Mouse (Mus musculus): ENCODE measurements around the gene Cnp. TPM values are rescaled to one million over a fixed set of nuclear protein-coding genes. Genes with fewer than 3 reads are reported as not detected.
"Not testable (repeated sequence)": the region's sequence is repeated elsewhere in the genome, so short reads cannot be mapped to it uniquely, and the experiment has no call there.

Gene Cnp
- polyA plus RNA-seq, 1 experiment from 2014 or later, result 21.9 TPM

DNA sequence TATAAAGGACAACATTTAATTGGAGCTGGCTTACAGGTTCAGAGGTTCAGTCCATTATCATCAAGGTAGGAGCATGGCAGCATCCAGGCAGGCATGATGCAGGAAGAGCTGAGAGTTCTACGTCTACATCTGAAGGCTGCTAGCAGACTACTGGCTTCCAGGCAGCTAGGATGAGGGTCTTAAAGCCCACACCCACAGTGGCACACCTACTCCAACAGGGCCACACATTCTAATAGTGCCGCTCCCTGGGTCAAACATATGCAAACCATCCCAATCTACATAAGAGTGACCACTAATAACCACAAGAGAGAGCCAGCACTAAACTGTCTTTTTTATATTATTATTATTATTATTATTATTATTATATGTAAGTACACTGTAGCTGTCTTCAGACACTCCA lies 40.3 kb upstream of the Cnp start:
- not testable (repeated sequence) for H3K27ac ChIP-seq (replicated peaks; ENCODE audit: low read depth, low read length); H3K36me3 ChIP-seq (ENCODE audit: control insufficient read depth, insufficient read depth, low read length); H3K9ac ChIP-seq (ENCODE audit: low read length); H3K9me3 ChIP-seq (ENCODE audit: control insufficient read depth, low read length); H3K4me1 ChIP-seq (ENCODE audit: control insufficient read depth, insufficient read depth, low read length); DNase-seq (ENCODE audit: low spot score); ATAC-seq (ENCODE audit: insufficient number of reproducible peaks, low FRiP score, low TSS enrichment, low read depth); H3K4me2 ChIP-seq (ENCODE audit: low read depth, severe bottlenecking); H3K27me3 ChIP-seq (ENCODE audit: control insufficient read depth, insufficient read depth, low read length); H3K4me3 ChIP-seq (ENCODE audit: low read depth, low read length)
- WGBS, result 77% methylated on average over 2 of the region's 2 CpGs

DNA sequence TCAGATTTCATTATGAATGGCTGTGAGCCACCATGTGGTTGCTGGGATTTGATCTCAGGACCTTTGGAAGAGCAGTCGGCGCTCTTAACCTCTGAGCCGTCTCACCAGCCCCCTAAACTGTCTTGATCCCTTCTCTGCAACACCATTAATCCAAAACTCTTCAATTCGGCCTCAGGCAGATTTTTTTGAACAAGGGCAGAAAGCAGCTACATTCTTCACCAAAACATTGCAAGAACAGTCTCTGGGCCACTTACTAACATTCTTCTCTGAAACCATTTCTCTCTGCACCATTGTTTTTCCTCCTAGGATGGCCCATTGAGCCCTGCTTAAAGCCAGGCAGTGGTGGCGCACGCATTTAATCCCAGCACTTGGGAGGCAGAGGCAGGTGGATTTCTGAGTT lies 39.9 kb upstream of the Cnp start:
- WGBS, result 83% methylated on average over 6 of the region's 6 CpGs
- not testable (repeated sequence) for H3K4me2 ChIP-seq (ENCODE audit: low read depth, severe bottlenecking); ATAC-seq (ENCODE audit: insufficient number of reproducible peaks, low FRiP score, low TSS enrichment, low read depth); H3K9ac ChIP-seq (ENCODE audit: low read length); H3K27ac ChIP-seq (replicated peaks; ENCODE audit: low read depth, low read length); H3K36me3 ChIP-seq (ENCODE audit: control insufficient read depth, insufficient read depth, low read length); DNase-seq (ENCODE audit: low spot score); H3K27me3 ChIP-seq (ENCODE audit: control insufficient read depth, insufficient read depth, low read length); H3K4me3 ChIP-seq (ENCODE audit: low read depth, low read length); H3K4me1 ChIP-seq (ENCODE audit: control insufficient read depth, insufficient read depth, low read length); H3K9me3 ChIP-seq (ENCODE audit: control insufficient read depth, low read length)

DNA sequence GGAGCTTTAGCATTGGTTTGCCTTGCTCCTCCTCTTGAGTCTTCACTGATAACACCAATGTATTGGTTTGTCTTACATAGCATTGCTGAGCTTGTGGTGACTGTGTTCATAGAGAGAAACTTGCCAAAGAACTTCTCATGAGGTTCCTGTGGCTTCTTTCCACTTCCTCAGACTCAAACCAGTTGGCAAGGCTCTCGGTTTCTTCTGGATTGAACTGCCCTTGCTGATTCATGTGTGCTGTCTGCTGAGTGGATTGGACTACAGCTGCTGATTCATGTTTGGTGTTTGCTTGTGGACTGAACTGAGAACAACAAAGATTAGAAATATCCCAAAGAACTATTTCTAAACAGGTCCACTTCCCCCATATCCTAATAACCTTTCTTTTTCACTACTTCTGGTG lies 38.7 kb upstream of the Cnp start:
- no peak for DNase-seq (ENCODE audit: low spot score)
- H3K27me3 ChIP-seq (ENCODE audit: control insufficient read depth, insufficient read depth, low read length), result no peaks in the 10 kb centered on the region
- H3K27ac ChIP-seq (replicated peaks; ENCODE audit: low read depth, low read length), result no peak overlapping the region
- ATAC-seq (ENCODE audit: insufficient number of reproducible peaks, low FRiP score, low TSS enrichment, low read depth), result no peak
- no peak overlapping the region for H3K9ac ChIP-seq (ENCODE audit: low read length)
- H3K4me2 ChIP-seq (ENCODE audit: low read depth, severe bottlenecking), result no peak overlapping the region
- no peaks in the 10 kb centered on the region for H3K4me1 ChIP-seq (ENCODE audit: control insufficient read depth, insufficient read depth, low read length)
- 92% methylated on average over 1 of the region's 1 CpGs for WGBS
- no peaks in the 10 kb centered on the region for H3K36me3 ChIP-seq (ENCODE audit: control insufficient read depth, insufficient read depth, low read length)
- H3K9me3 ChIP-seq (ENCODE audit: control insufficient read depth, low read length), result no peaks in the 10 kb centered on the region
- no peak overlapping the region for H3K4me3 ChIP-seq (ENCODE audit: low read depth, low read length)

DNA sequence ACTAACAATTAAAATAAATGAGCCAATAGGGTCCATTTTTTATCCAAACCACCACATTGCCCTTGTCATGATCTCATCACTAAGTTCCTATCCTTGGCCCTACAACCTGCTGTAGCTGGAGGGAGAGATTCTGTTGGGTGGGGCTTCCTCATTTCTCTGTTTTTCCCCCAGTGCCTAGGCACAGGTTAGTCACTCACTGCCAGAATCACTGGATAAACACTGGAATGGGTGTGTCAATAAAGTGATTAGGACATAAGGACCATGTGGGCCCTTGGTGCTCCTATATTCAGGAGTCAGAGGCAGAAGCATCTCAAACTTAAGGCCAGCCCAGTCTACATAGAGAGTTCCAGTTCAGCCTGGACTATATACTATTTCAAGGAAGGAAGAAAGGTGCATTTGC lies 38.2 kb upstream of the Cnp start:
- DNase-seq (ENCODE audit: low spot score), result no peak
- no peaks in the 10 kb centered on the region for H3K4me1 ChIP-seq (ENCODE audit: control insufficient read depth, insufficient read depth, low read length)
- no peak overlapping the region for H3K4me2 ChIP-seq (ENCODE audit: low read depth, severe bottlenecking)
- no peak overlapping the region for H3K27ac ChIP-seq (replicated peaks; ENCODE audit: low read depth, low read length)
- H3K9me3 ChIP-seq (ENCODE audit: control insufficient read depth, low read length), result no peaks in the 10 kb centered on the region
- no peaks in the 10 kb centered on the region for H3K36me3 ChIP-seq (ENCODE audit: control insufficient read depth, insufficient read depth, low read length)
- no peak overlapping the region for H3K9ac ChIP-seq (ENCODE audit: low read length)
- H3K27me3 ChIP-seq (ENCODE audit: control insufficient read depth, insufficient read depth, low read length), result no peaks in the 10 kb centered on the region
- ATAC-seq (ENCODE audit: insufficient number of reproducible peaks, low FRiP score, low TSS enrichment, low read depth), result no peak
- H3K4me3 ChIP-seq (ENCODE audit: low read depth, low read length), result no peak overlapping the region

DNA sequence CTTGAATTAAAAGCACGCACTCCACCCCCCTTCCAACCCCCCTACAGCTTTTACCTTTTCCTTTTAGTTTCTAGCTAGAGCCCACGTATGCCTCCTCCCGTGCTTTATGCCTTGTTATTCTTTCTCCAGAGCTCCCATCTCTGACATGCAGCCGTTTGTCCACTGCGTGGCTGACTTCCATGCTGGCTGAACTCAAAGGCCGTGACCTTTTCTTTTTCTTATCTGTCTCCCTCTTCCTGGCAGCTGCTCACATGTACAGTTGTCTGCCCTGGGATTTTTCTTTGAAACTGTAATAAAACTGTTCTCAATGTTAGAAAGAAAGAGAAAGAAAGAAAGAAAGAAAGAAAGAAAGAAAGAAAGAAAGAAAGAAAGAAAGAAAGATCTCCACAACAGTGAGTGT lies 33.7 kb upstream of the Cnp start:
- H3K27me3 ChIP-seq (ENCODE audit: control insufficient read depth, insufficient read depth, low read length), result no peaks in the 10 kb centered on the region
- H3K9me3 ChIP-seq (ENCODE audit: control insufficient read depth, low read length), result no peaks in the 10 kb centered on the region
- H3K4me3 ChIP-seq (ENCODE audit: low read depth, low read length), result no peak overlapping the region
- no peak for ATAC-seq (ENCODE audit: insufficient number of reproducible peaks, low FRiP score, low TSS enrichment, low read depth)
- WGBS, result 56% methylated on average over 6 of the region's 6 CpGs
- H3K4me1 ChIP-seq (ENCODE audit: control insufficient read depth, insufficient read depth, low read length), result 0 out of 2 replicates have a peak, but pooled peaks cover 2% of the 10 kb centered on the region
- H3K9ac ChIP-seq (ENCODE audit: low read length), result no peak overlapping the region
- H3K4me2 ChIP-seq (ENCODE audit: low read depth, severe bottlenecking), result no peak overlapping the region
- DNase-seq (ENCODE audit: low spot score), result no peak
- H3K36me3 ChIP-seq (ENCODE audit: control insufficient read depth, insufficient read depth, low read length), result no peaks in the 10 kb centered on the region
- H3K27ac ChIP-seq (replicated peaks; ENCODE audit: low read depth, low read length), result no peak overlapping the region

DNA sequence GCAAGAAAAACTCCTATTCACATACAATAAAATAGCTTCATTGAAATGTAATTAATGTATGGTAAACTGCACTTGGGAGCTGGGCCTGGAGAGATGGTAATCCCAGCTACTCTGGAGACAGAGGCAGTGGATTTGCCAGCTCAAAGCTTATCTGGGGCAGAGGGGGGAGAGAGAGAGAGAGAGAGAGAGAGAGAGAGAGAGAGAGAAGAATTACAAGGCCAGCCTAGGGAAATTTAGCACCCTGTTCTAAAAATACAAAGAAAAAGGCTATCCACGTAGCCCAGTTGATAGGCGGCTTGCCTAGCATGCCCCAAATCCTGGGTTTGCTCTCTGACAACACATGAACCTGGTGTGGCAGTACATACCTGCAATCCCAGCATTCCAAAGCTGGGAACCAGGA lies 33.1 kb upstream of the Cnp start:
- Histone ChIP-seq H3K36me3 (ENCODE audit: control insufficient read depth, insufficient read depth, low read length) (no peaks in the 10 kb centered on the region), H3K27me3 (ENCODE audit: control insufficient read depth, insufficient read depth, low read length) (no peaks in the 10 kb centered on the region), H3K27ac (replicated peaks; ENCODE audit: low read depth, low read length) (no peak overlapping the region), H3K4me2 (ENCODE audit: low read depth, severe bottlenecking) (no peak overlapping the region), H3K4me3 (ENCODE audit: low read depth, low read length) (no peak overlapping the region), H3K9me3 (ENCODE audit: control insufficient read depth, low read length) (no peaks in the 10 kb centered on the region), H3K4me1 (ENCODE audit: control insufficient read depth, insufficient read depth, low read length) (0 out of 2 replicates have a peak, but pooled peaks cover 2% of the 10 kb centered on the region), H3K9ac (ENCODE audit: low read length) (no peak overlapping the region)
- WGBS, result 97% methylated on average over 2 of the region's 2 CpGs
- ATAC-seq (ENCODE audit: insufficient number of reproducible peaks, low FRiP score, low TSS enrichment, low read depth), result no peak
- no peak for DNase-seq (ENCODE audit: low spot score)

DNA sequence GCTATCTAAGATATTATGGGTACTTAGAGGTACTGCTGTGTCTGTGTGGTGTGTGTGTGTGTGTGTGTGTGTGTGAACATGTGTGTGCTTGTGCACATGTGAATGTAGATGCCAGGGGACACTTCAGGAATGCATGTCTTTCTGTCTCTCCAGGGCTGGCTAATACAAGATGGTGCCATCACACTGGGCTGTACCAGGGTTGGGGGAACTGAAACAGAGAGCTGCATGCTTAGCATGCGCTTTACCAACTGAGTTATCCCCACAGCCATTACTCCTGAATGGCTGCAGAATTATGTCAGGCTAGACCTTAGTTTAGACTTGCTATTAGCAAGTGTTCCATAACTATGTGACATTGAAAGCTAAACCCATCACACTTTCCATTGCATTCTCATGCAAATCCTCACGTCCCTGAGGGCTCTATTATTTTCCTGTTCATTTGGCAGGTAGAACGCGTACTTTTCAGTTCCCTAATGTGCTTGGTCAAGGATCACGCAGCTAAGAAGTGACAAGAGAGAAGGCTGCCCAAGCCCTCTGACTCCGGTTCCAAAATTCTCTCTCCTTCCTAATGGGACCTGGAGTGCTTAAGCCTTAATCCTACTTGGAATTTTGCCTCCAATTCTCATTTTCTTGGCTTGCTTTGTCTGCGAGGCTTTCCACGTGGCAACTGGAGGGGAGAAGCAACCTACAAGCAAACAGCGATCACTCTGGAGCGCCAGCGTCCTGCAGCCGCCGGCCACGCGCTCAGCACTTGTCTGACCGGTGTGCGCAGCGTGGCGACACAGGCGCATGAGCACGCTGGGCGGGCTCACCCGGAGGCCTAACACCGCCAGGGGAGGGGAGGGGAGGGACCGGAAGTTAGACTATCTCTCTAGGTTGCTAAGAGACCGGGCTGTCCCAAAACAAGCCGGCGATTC lies 29.6 kb upstream of the Cnp start, which contains the start of gene Ttc25:
TSS of gene Ttc25 (plus strand) at position 776 of the 914 bp plus-strand sequence.
- Histone ChIP-seq H3K4me1 (ENCODE audit: control insufficient read depth, insufficient read depth, low read length) (0 out of 2 replicates have a peak, but pooled peaks cover 2% of the 10 kb centered on the region), H3K4me3 (ENCODE audit: low read depth, low read length) (peak within 1 kb of the TSS; percentile 27), H3K36me3 (ENCODE audit: control insufficient read depth, insufficient read depth, low read length) (no peaks in the 10 kb centered on the region), H3K27me3 (ENCODE audit: control insufficient read depth, insufficient read depth, low read length) (no peaks in the 10 kb centered on the region), H3K27ac (replicated peaks; ENCODE audit: low read depth, low read length) (no peak within 1 kb of the TSS), H3K9me3 (ENCODE audit: control insufficient read depth, low read length) (no peaks in the 10 kb centered on the region), H3K4me2 (ENCODE audit: low read depth, severe bottlenecking) (peak within 1 kb of the TSS; percentile 56), H3K9ac (ENCODE audit: low read length) (peak within 1 kb of the TSS; percentile 45)
- DNase-seq (ENCODE audit: low spot score), result peak; percentile 90
- WGBS, result 6% methylated on average over 28 of the region's 28 CpGs
- peak; percentile 96 for ATAC-seq (ENCODE audit: insufficient number of reproducible peaks, low FRiP score, low TSS enrichment, low read depth)

DNA sequence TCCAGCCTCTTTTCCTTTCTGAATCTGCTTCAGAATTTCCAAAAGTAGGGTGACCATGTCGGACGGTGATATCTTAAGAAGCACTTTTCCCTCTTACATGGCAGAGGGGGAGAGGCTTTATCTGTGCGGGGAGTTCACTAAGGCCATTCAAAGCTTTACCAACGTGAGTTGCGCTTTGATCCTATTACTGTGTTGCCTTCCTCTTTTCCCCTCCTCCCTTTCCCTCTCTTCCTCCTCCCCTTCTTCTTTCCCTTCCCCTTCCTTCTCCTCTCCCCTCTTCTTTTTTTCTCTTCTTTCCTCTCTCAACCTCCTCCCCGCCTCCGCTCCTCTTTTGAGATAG lies 29.0 kb upstream of the Cnp start:
- no peaks in the 10 kb centered on the region for H3K27me3 ChIP-seq (ENCODE audit: control insufficient read depth, insufficient read depth, low read length)
- peak overlapping the region; percentile 56 for H3K4me2 ChIP-seq (ENCODE audit: low read depth, severe bottlenecking)
- WGBS, result 28% methylated on average over 7 of the region's 7 CpGs
- H3K9ac ChIP-seq (ENCODE audit: low read length), result peak overlapping the region; percentile 45
- 0 out of 2 replicates have a peak, but pooled peaks cover 2% of the 10 kb centered on the region for H3K4me1 ChIP-seq (ENCODE audit: control insufficient read depth, insufficient read depth, low read length)
- peak overlapping the region; percentile 27 for H3K4me3 ChIP-seq (ENCODE audit: low read depth, low read length)
- H3K27ac ChIP-seq (replicated peaks; ENCODE audit: low read depth, low read length), result no peak overlapping the region
- ATAC-seq (ENCODE audit: insufficient number of reproducible peaks, low FRiP score, low TSS enrichment, low read depth) (no peak), DNase-seq (ENCODE audit: low spot score) (no peak)
- no peaks in the 10 kb centered on the region for H3K9me3 ChIP-seq (ENCODE audit: control insufficient read depth, low read length)
- no peaks in the 10 kb centered on the region for H3K36me3 ChIP-seq (ENCODE audit: control insufficient read depth, insufficient read depth, low read length)
